Mouse (Mus musculus) liver, embryonic 14.5 days (tissue): ENCODE results near the gene Atg4a-ps. TPM values are rescaled to one million over a fixed set of nuclear protein-coding genes. Genes with fewer than 3 reads are reported as not detected.

ENCODE experiments used
- ATAC-seq: fragments of 200-750 bp; cut with Nextera tagmentation; 2 replicates; pipeline ENCODE4 v1.8.0; 2017; ENCODE audit warnings: moderate number of reproducible peaks, mild to moderate bottlenecking, moderate library complexity; ENCODE audit not compliant: insufficient read depth
- DNase-seq, 3 experiments: peaks; one replicate each; pipeline ENCODE4 v3.0.0-alpha.2; 2012 to 2013; ENCODE audit warnings: low read depth in 3 of 3, low spot score in 3 of 3
- H3K27ac ChIP-seq: fragments of 300-500 bp; sonication (generic); 2 replicates; pipeline ENCODE4 v1.5.1; 2014; ENCODE audit warnings: moderate library complexity, mild to moderate bottlenecking, control low read depth, inconsistent platforms
- H3K27me3 ChIP-seq: fragments of 300-500 bp; sonication (generic); 2 replicates; pipeline ENCODE4 v1.6.1; 2014; ENCODE audit warnings: mild to moderate bottlenecking, low read length, moderate library complexity; ENCODE audit not compliant: control insufficient read depth, insufficient read depth
- H3K36me3 ChIP-seq: fragments of 300-500 bp; sonication (generic); replicated peaks from 2 replicates; pipeline ENCODE4 v1.6.1; 2014; ENCODE audit warnings: low read depth; ENCODE audit not compliant: control insufficient read depth, insufficient read depth
- H3K4me1 ChIP-seq, 2 experiments: fragments of 200-500 bp in 1 of 2; fragments of 300-500 bp in 1 of 2; sonication (generic) in 1 of 2; replicated peaks; 2 replicates each; pipeline ENCODE4 v1.6.1; 2012 to 2014; ENCODE audit warnings: antibody characterized with exemption in 1 of 2, inconsistent platforms in 1 of 2, low read length in 1 of 2; ENCODE audit not compliant: control insufficient read depth in 2 of 2, insufficient read depth in 2 of 2
- H3K4me2 ChIP-seq: fragments of 300-500 bp; sonication (generic); 2 replicates; pipeline ENCODE4 v1.6.1; 2014; ENCODE audit warnings: low read depth, mild to moderate bottlenecking, control low read depth, moderate library complexity
- H3K4me3 ChIP-seq, 2 experiments: fragments of 200-500 bp in 1 of 2; fragments of 300-500 bp in 1 of 2; sonication (generic) in 1 of 2; 2 replicates each; pipeline ENCODE4 v1.5.1; 2012 to 2014; ENCODE audit warnings: low read depth in 2 of 2, low read length in 2 of 2, mild to moderate bottlenecking in 2 of 2, control low read depth in 1 of 2, inconsistent platforms in 1 of 2, moderate library complexity in 1 of 2; ENCODE audit not compliant: insufficient read depth in 1 of 2
- H3K9ac ChIP-seq: fragments of 300-500 bp; sonication (generic); replicated peaks from 2 replicates; pipeline ENCODE4 v1.6.1; 2014; ENCODE audit warnings: mild to moderate bottlenecking, control low read depth, moderate library complexity
- H3K9me3 ChIP-seq: fragments of 300-500 bp; sonication (generic); 2 replicates; pipeline ENCODE4 v1.6.1; 2016; ENCODE audit warnings: low read length, mixed read lengths; ENCODE audit not compliant: control insufficient read depth
- CTCF ChIP-seq: IDR thresholded peaks from 2 replicates; pipeline ENCODE4 v1.5.1; 2016; ENCODE audit warnings: antibody characterized with exemption, low read depth, control low read depth
- EP300 ChIP-seq: IDR thresholded peaks from 2 replicates; pipeline ENCODE4 v1.6.1; 2016; ENCODE audit warnings: antibody characterized with exemption, low read depth
- WGBS: fragments of 180-500 bp; shearing (Covaris S2); extraction: QIAGEN DNeasy Blood & Tissue Kit; methylation state at CpG from one replicate; pipeline ENCODE4 v1.1.7; 2014; ENCODE audit not compliant: insufficient replicate concordance; 5-methylcytosine and 5-hydroxymethylcytosine counted together
- polyA plus RNA-seq, 2 experiments: library from polyadenylated mRNA; depleted of rRNA in 1 of 2; stranded (reverse) in 1 of 2; unstranded in 1 of 2; fragments of >200 nt; fragmentation: Nextera tagmentation in 1 of 2; extraction: Ambion mirVana in 1 of 2; gene quantifications; 2 replicates each; pipeline versions ENCODE4 v1.2.1 to v1.2.3; 2012 to 2014

Atg4a-ps gene
- polyA plus RNA-seq, 2 experiments: 0.10 to 0.23 TPM

GRCm38 (mm10) chr3:103610231-103610630, 35.6 kb downstream of the Atg4a-ps start:
- H3K9ac ChIP-seq: no peak overlapping the region

GRCm38 (mm10) chr3:103606660-103607595, 38.9 kb downstream of the Atg4a-ps start:
- H3K4me3 ChIP-seq: no peak overlapping the region
- ATAC-seq (no peak), DNase-seq (no peak)
- no peak overlapping the region for H3K9ac ChIP-seq
- H3K36me3 ChIP-seq: no peaks in the 10 kb centered on the region
- WGBS: 63% methylated on average over 13 of the region's 13 CpGs
- H3K27ac ChIP-seq: no peak overlapping the region
- no peak overlapping the region for H3K4me2 ChIP-seq
- no peaks in the 10 kb centered on the region for H3K27me3 ChIP-seq
- H3K9me3 ChIP-seq: no peaks in the 10 kb centered on the region
- H3K4me1 ChIP-seq: no peaks in the 10 kb centered on the region
- no peak for TF ChIP-seq CTCF

More at GRCm38 (mm10) chr3:103610231-103610630, 35.6 kb downstream of the Atg4a-ps start:
- WGBS: 75% methylated on average over 5 of the region's 5 CpGs
- Histone ChIP-seq H3K27me3 (no peaks in the 10 kb centered on the region), H3K4me2 (no peak overlapping the region), H3K9me3 (no peaks in the 10 kb centered on the region), H3K4me3 (no peak overlapping the region), H3K27ac (no peak overlapping the region), H3K4me1 (no peaks in the 10 kb centered on the region), H3K36me3 (no peaks in the 10 kb centered on the region)
- ATAC-seq (no peak), DNase-seq (no peak)
- TF ChIP-seq EP300 (no peak), CTCF (no peak)

- no peak for ATAC-seq
- Histone ChIP-seq H3K9ac (no peak overlapping the region), H3K9me3 (no peaks in the 10 kb centered on the region), H3K36me3 (no peaks in the 10 kb centered on the region), H3K4me1 (no peaks in the 10 kb centered on the region), H3K27me3 (no peaks in the 10 kb centered on the region), H3K27ac (no peak overlapping the region), H3K4me3 (no peak overlapping the region), H3K4me2 (no peak overlapping the region)
- TF ChIP-seq EP300: no peak
- TF ChIP-seq CTCF: no peak
- WGBS: 60% methylated on average over 6 of the region's 6 CpGs
- DNase-seq: no peak
Measured at GRCm38 (mm10) chr3:103606045-103606597, 39.7 kb downstream of the Atg4a-ps start.

GRCm38 (mm10) chr3:103601561-103601960, 44.3 kb downstream of the Atg4a-ps start:
- H3K27ac ChIP-seq: no peak overlapping the region
- no peaks in the 10 kb centered on the region for H3K9me3 ChIP-seq
- ATAC-seq: no peak
- no peak overlapping the region for H3K9ac ChIP-seq
- no peaks in the 10 kb centered on the region for H3K27me3 ChIP-seq
- no peak for TF ChIP-seq EP300
- H3K4me1 ChIP-seq: no peaks in the 10 kb centered on the region
- H3K36me3 ChIP-seq: no peaks in the 10 kb centered on the region
- H3K4me2 ChIP-seq: no peak overlapping the region
- 74% methylated on average over 1 of the region's 1 CpGs for WGBS
- no peak for DNase-seq
- H3K4me3 ChIP-seq: no peak overlapping the region

GRCm38 (mm10) chr3:103601011-103601410, 44.9 kb downstream of the Atg4a-ps start:
- no peak overlapping the region for H3K27ac ChIP-seq
- DNase-seq (no peak), ATAC-seq (no peak)
- whole genome bisulfite sequencing: 55% methylated on average over 7 of the region's 7 CpGs
- H3K4me1 ChIP-seq: no peaks in the 10 kb centered on the region
- no peaks in the 10 kb centered on the region for H3K36me3 ChIP-seq
- no peaks in the 10 kb centered on the region for H3K9me3 ChIP-seq
- H3K4me2 ChIP-seq: no peak overlapping the region
- H3K27me3 ChIP-seq: no peaks in the 10 kb centered on the region
- no peak overlapping the region for H3K9ac ChIP-seq
- no peak overlapping the region for H3K4me3 ChIP-seq
- TF ChIP-seq EP300 (no peak), CTCF (no peak)
